Mouse (Mus musculus): ENCODE data around the gene Akap1.

- no peak for TF ChIP-seq POLR2A (IDR thresholded peaks at IDR 0.05; ENCODE audit: low read depth, low read length)
- TF ChIP-seq CTCF (IDR thresholded peaks at IDR 0.05; ENCODE audit: extremely low read depth, insufficient read depth, insufficient read length, insufficient replicate concordance) = no peak
These were observed 8.6 kb downstream of the Akap1 start for GRCm38 (mm10) chr11:88855795-88856194.
